Mouse (Mus musculus) v-Abl transformed pro-B cells (cell line): ENCODE measurements around the gene 1700037C18Rik.

Experiments
- in situ Hi-C, 2 experiments: fragments of 400-800 bp; cut with MboI; formaldehyde crosslinking; loops; one replicate each; pipeline ENCODE4 v1.15.1; 2025; ENCODE audit not compliant: unreplicated experiment in 2 of 2

1700037C18Rik gene

GRCm38 (mm10) chr16:3908537-3909111 is at the start of gene 1700037C18Rik, which contains the start of gene Cluap1:
Gene 1700037C18Rik (minus strand): TSS chr16:3908689.
Gene Cluap1 (plus strand): TSS chr16:3908801.
- in situ Hi-C loops: no loop called here

GRCm38 (mm10) chr16:3956369-3956768 is 47.9 kb upstream of the 1700037C18Rik start:
- in situ Hi-C loops: no loop called here

GRCm38 (mm10) chr16:3951141-3951540 is 42.7 kb upstream of the 1700037C18Rik start:
- in situ Hi-C loops: no loop called here

GRCm38 (mm10) chr16:3934701-3935100 is 26.2 kb upstream of the 1700037C18Rik start:
- in situ Hi-C loops: loop anchor here in 1 of 2 experiments (5.0 kb wide), 1 partner anchor 33 kb away; no protein-coding TSS in a partner anchor

- in situ Hi-C loops: loop anchor here in 1 of 2 experiments (5.0 kb wide), 1 partner anchor 33 kb away; no protein-coding TSS in a partner anchor
These were observed 25.6 kb upstream of the 1700037C18Rik start for GRCm38 (mm10) chr16:3934091-3934490.

GRCm38 (mm10) chr16:3933536-3933935 is 25.0 kb upstream of the 1700037C18Rik start:
- in situ Hi-C loops: loop anchor here in 1 of 2 experiments (5.0 kb wide), 1 partner anchor 34 kb away; no protein-coding TSS in a partner anchor

- in situ Hi-C loops: no loop called here
These were observed 20.7 kb upstream of the 1700037C18Rik start for GRCm38 (mm10) chr16:3929151-3929550.

- in situ Hi-C loops: no loop called here
These were observed 20.1 kb upstream of the 1700037C18Rik start for GRCm38 (mm10) chr16:3928582-3928981.

GRCm38 (mm10) chr16:3923966-3924365 is 15.5 kb upstream of the 1700037C18Rik start:
- in situ Hi-C loops: no loop called here

GRCm38 (mm10) chr16:3923515-3923914 is 15.0 kb upstream of the 1700037C18Rik start:
- in situ Hi-C loops: no loop called here

- in situ Hi-C loops: no loop called here
These were observed 12.3 kb upstream of the 1700037C18Rik start for GRCm38 (mm10) chr16:3920756-3921155.

- in situ Hi-C loops: no loop called here
These were observed 629 bp upstream of the 1700037C18Rik start for GRCm38 (mm10) chr16:3909118-3909517.

GRCm38 (mm10) chr16:3907471-3907870 is 1.0 kb downstream of the 1700037C18Rik start:
- in situ Hi-C loops: no loop called here

GRCm38 (mm10) chr16:3896553-3896952 is 11.9 kb downstream of the 1700037C18Rik start:
- in situ Hi-C loops: loop anchor here in 1 of 2 experiments (5.0 kb wide), 1 partner anchor 154 kb away; the partner anchor contains the start of gene Zfp263

- in situ Hi-C loops: loop anchor here in 1 of 2 experiments (5.0 kb wide), 1 partner anchor 154 kb away; the partner anchor contains the start of gene Zfp263
These were observed 12.4 kb downstream of the 1700037C18Rik start for GRCm38 (mm10) chr16:3896046-3896445.

- in situ Hi-C loops: loop anchor here in 1 of 2 experiments (5.0 kb wide), 1 partner anchor 153 kb away; the partner anchor contains the start of gene Zfp263
These were observed 13.2 kb downstream of the 1700037C18Rik start for GRCm38 (mm10) chr16:3895173-3895792.

GRCm38 (mm10) chr16:3893739-3894138 is 14.8 kb downstream of the 1700037C18Rik start:
- in situ Hi-C loops: no loop called here

GRCm38 (mm10) chr16:3891621-3892295 is 16.7 kb downstream of the 1700037C18Rik start:
- in situ Hi-C loops: no loop called here

- in situ Hi-C loops: loop anchor here in 1 of 2 experiments (5.0 kb wide), 1 partner anchor 143 kb away; the partner anchor contains the start of gene Zfp263
These were observed 23.3 kb downstream of the 1700037C18Rik start for GRCm38 (mm10) chr16:3885065-3885670.
